Mouse (Mus musculus) bone marrow macrophage, adult 2 months (primary cell): ENCODE measurements around the gene Krtap16-3. TPM values are rescaled to one million over a fixed set of nuclear protein-coding genes. Genes with fewer than 3 reads are reported as not detected.

Experiments used
- H3K27ac ChIP-seq: 2 replicates; pipeline ENCODE4 v1.5.1; 2012; ENCODE audit warnings: low read depth, low read length; ENCODE audit not compliant: insufficient read depth
- H3K4me1 ChIP-seq: 2 replicates; pipeline ENCODE4 v1.6.1; 2012; ENCODE audit warnings: low read length; ENCODE audit not compliant: control insufficient read depth, insufficient read depth
- H3K4me3 ChIP-seq: 2 replicates; pipeline ENCODE4 v1.5.1; 2012; ENCODE audit warnings: mild to moderate bottlenecking, low read length, moderate library complexity; ENCODE audit not compliant: insufficient read depth
- CTCF ChIP-seq: IDR thresholded peaks from 2 replicates; pipeline ENCODE4 v1.5.1; 2012; ENCODE audit warnings: low read depth, mild to moderate bottlenecking, low read length, moderate library complexity
- POLR2A ChIP-seq: IDR thresholded peaks from 2 replicates; pipeline ENCODE4 v1.6.1; 2012; ENCODE audit warnings: mild to moderate bottlenecking, low read depth, low read length, borderline replicate concordance
- polyA plus RNA-seq: library from polyadenylated mRNA; stranded (reverse); fragments of >200 nt; gene quantifications from 2 replicates; pipeline ENCODE4 v1.2.4, GENCODE M21; 2012; ENCODE audit not compliant: missing spikeins, insufficient read depth, insufficient read length

Krtap16-3 gene
- not detected in 2 replicates for polyA plus RNA-seq

GRCm38 (mm10) chr16:88962773-88963172 lies at the start of gene Krtap16-3:
Gene Krtap16-3, minus strand, starts transcription at chr16:88962873.
- TF ChIP-seq POLR2A (no peak), CTCF (no peak)
- Histone ChIP-seq H3K4me1 (no peaks in the 10 kb centered on the region), H3K4me3 (no peak within 1 kb of the TSS), H3K27ac (no peak within 1 kb of the TSS)

GRCm38 (mm10) chr16:89010659-89011058 lies 48.0 kb upstream of the Krtap16-3 start, which contains the start of gene Krtap22-2:
Gene Krtap22-2, minus strand, starts transcription at chr16:89010759.
- Histone ChIP-seq H3K4me3 (no peak within 1 kb of the TSS), H3K4me1 (no peaks in the 10 kb centered on the region), H3K27ac (no peak within 1 kb of the TSS)
- TF ChIP-seq CTCF = no peak
- no peak for TF ChIP-seq POLR2A

- TF ChIP-seq CTCF (no peak), POLR2A (no peak)
- no peak overlapping the region for H3K27ac ChIP-seq
- no peak overlapping the region for H3K4me3 ChIP-seq
- H3K4me1 ChIP-seq = no peaks in the 10 kb centered on the region
Observed at GRCm38 (mm10) chr16:88941106-88941505, 21.6 kb downstream of the Krtap16-3 start.

- Histone ChIP-seq H3K4me3 (no peak overlapping the region), H3K27ac (no peak overlapping the region), H3K4me1 (no peaks in the 10 kb centered on the region)
- TF ChIP-seq CTCF (no peak), POLR2A (no peak)
Observed at GRCm38 (mm10) chr16:88938252-88938651, 24.4 kb downstream of the Krtap16-3 start.

DNA sequence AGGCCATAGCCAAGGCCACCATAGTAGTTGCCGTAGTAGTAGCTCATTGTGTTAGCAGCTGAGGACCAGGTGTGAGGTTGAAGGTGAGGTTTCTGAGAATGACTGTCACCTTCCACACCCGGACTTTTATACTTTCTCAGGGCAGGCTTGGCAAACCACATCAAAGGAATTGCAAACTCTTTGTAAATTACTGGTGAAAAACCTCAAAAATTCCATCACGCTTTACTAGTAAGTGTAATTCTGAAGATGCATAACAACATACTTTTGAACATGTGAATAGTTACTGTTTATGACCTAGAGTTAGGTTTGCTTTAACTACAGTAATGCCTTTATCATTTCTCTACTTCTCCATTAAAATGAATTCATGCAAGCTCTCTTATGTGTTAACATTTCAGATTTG lies 30.5 kb downstream of the Krtap16-3 start, which contains the start of gene Krtap19-9b:
TSS of gene Krtap19-9b (minus strand) at position 101 of the 400 bp plus-strand sequence.
- Histone ChIP-seq H3K4me3 (no peak within 1 kb of the TSS), H3K27ac (no peak within 1 kb of the TSS), H3K4me1 (no peaks in the 10 kb centered on the region)
- TF ChIP-seq POLR2A = no peak
- no peak for TF ChIP-seq CTCF

Other genes with a start within 250 kb of the Krtap16-3 start
- gene Krtap13-1, start 234.0 kb downstream of the Krtap16-3 start, polyA plus RNA-seq = not detected in 2 replicates
- gene Krtap13, start 211.2 kb downstream of the Krtap16-3 start, polyA plus RNA-seq = not detected in 2 replicates
- not detected in 2 replicates for gene 2310034C09Rik, start 204.0 kb downstream of the Krtap16-3 start, polyA plus RNA-seq
- not detected in 2 replicates for gene 2310057N15Rik, start 188.7 kb downstream of the Krtap16-3 start, polyA plus RNA-seq
- gene Gm5965, start 185.0 kb downstream of the Krtap16-3 start, polyA plus RNA-seq = not detected in 2 replicates
- gene Gm20741, start 150.7 kb downstream of the Krtap16-3 start, polyA plus RNA-seq = not detected in 2 replicates
- gene Krtap15, start 142.7 kb downstream of the Krtap16-3 start, polyA plus RNA-seq = not detected in 2 replicates
- not detected in 2 replicates for gene Krtap14, start 136.7 kb downstream of the Krtap16-3 start, polyA plus RNA-seq
- gene Krtap19-1, start 93.5 kb downstream of the Krtap16-3 start, polyA plus RNA-seq = not detected in 2 replicates
- not detected in 2 replicates for gene Krtap19-2, start 88.6 kb downstream of the Krtap16-3 start, polyA plus RNA-seq
- gene Krtap19-3, start 84.8 kb downstream of the Krtap16-3 start, polyA plus RNA-seq = not detected in 2 replicates
- not detected in 2 replicates for gene Krtap19-4, start 77.8 kb downstream of the Krtap16-3 start, polyA plus RNA-seq
- gene Krtap19-5, start 66.4 kb downstream of the Krtap16-3 start, polyA plus RNA-seq = not detected in 2 replicates
- not detected in 2 replicates for gene Krtap19-9b, start 30.6 kb downstream of the Krtap16-3 start, polyA plus RNA-seq
- gene Krtap22-2, start 47.9 kb upstream of the Krtap16-3 start, polyA plus RNA-seq = not detected in 2 replicates
- gene Gm10229, start 52.4 kb upstream of the Krtap16-3 start, polyA plus RNA-seq = not detected in 2 replicates
- gene Krtap6-1, start 68.8 kb upstream of the Krtap16-3 start, polyA plus RNA-seq = not detected in 2 replicates
- not detected in 2 replicates for gene Gm10228, start 78.6 kb upstream of the Krtap16-3 start, polyA plus RNA-seq
- not detected in 2 replicates for gene Krtap6-5, start 85.0 kb upstream of the Krtap16-3 start, polyA plus RNA-seq
- gene 1110025L11Rik, start 101.1 kb upstream of the Krtap16-3 start, polyA plus RNA-seq = not detected in 2 replicates
- not detected in 2 replicates for gene Krtap6-3, start 121.1 kb upstream of the Krtap16-3 start, polyA plus RNA-seq
- not detected in 2 replicates for gene Gm6358, start 178.0 kb upstream of the Krtap16-3 start, polyA plus RNA-seq
- gene Gm10061, start 188.2 kb upstream of the Krtap16-3 start, polyA plus RNA-seq = not detected in 2 replicates
- not detected in 2 replicates for gene Gm9789, start 195.1 kb upstream of the Krtap16-3 start, polyA plus RNA-seq
- gene Gm7735, start 206.6 kb upstream of the Krtap16-3 start, polyA plus RNA-seq = not detected in 2 replicates
- not detected in 2 replicates for gene 1110057P08Rik, start 211.9 kb upstream of the Krtap16-3 start, polyA plus RNA-seq
- gene Krtap20-2, start 243.0 kb upstream of the Krtap16-3 start, polyA plus RNA-seq = not detected in 2 replicates